Mouse (Mus musculus): ENCODE data around the gene Adgre5. TPM values are rescaled to one million over a fixed set of nuclear protein-coding genes. Genes with fewer than 3 reads are reported as not detected.

Adgre5 gene
- polyA plus RNA-seq, 1 experiment from 2014 or later: 78.2 TPM

GRCm38 (mm10) chr8:83700423-83701085, 40.6 kb downstream of the Adgre5 start:
- H3K27me3 ChIP-seq (ENCODE audit: control insufficient read depth, insufficient read depth, low read depth, low read length): no peaks in the 10 kb centered on the region
- no peak overlapping the region for H3K9ac ChIP-seq (ENCODE audit: low read length)
- 73% methylated on average over 9 of the region's 9 CpGs for whole genome bisulfite sequencing
- H3K4me1 ChIP-seq (replicated peaks; ENCODE audit: control insufficient read depth, insufficient read depth, low read length): peaks cover 19% of the 10 kb centered on the region
- no peaks in the 10 kb centered on the region; the same call in 1 of the 2 replicates for H3K9me3 ChIP-seq (ENCODE audit: control insufficient read depth, low read length)
- no peak overlapping the region for H3K4me3 ChIP-seq (ENCODE audit: low read length)
- H3K27ac ChIP-seq (ENCODE audit: low read length): no peak overlapping the region
- H3K4me2 ChIP-seq (ENCODE audit: low read depth, low read length): no peak overlapping the region
- no peaks in the 10 kb centered on the region for H3K36me3 ChIP-seq (ENCODE audit: control insufficient read depth, insufficient read depth, low read length)
- ATAC-seq (ENCODE audit: low read depth): no peak

GRCm38 (mm10) chr8:83699566-83699965, 41.6 kb downstream of the Adgre5 start:
- ATAC-seq (ENCODE audit: low read depth): no peak
- H3K4me1 ChIP-seq (replicated peaks; ENCODE audit: control insufficient read depth, insufficient read depth, low read length): peaks cover 19% of the 10 kb centered on the region
- peak overlapping the region; percentile 92 for H3K4me3 ChIP-seq (ENCODE audit: low read length)
- no peaks in the 10 kb centered on the region for H3K36me3 ChIP-seq (ENCODE audit: control insufficient read depth, insufficient read depth, low read length)
- peak overlapping the region; percentile 94 for H3K4me2 ChIP-seq (ENCODE audit: low read depth, low read length)
- H3K27ac ChIP-seq (ENCODE audit: low read length): peak overlapping the region; percentile 84
- peak overlapping the region; percentile 99 for H3K9ac ChIP-seq (ENCODE audit: low read length)
- no peaks in the 10 kb centered on the region; the same call in 1 of the 2 replicates for H3K9me3 ChIP-seq (ENCODE audit: control insufficient read depth, low read length)
- no peaks in the 10 kb centered on the region for H3K27me3 ChIP-seq (ENCODE audit: control insufficient read depth, insufficient read depth, low read depth, low read length)
- 17% methylated on average over 9 of the region's 9 CpGs for WGBS

- WGBS: under 1% methylated on average over 58 of the region's 85 CpGs
- no peaks in the 10 kb centered on the region for H3K36me3 ChIP-seq (ENCODE audit: control insufficient read depth, insufficient read depth, low read length)
These were observed 42.3 kb downstream of the Adgre5 start, which contains the start of gene Pkn1 for GRCm38 (mm10) chr8:83698661-83699453. Gene Pkn1, minus strand, starts transcription at chr8:83699179.

GRCm38 (mm10) chr8:83698291-83698660, 42.9 kb downstream of the Adgre5 start:
- ATAC-seq (ENCODE audit: low read depth): peak; percentile 12; the same call in 1 of the 2 replicates
- WGBS: 4% methylated on average over 15 of the region's 15 CpGs
- Histone ChIP-seq H3K27ac (ENCODE audit: low read length) (peak overlapping the region; percentile 84), H3K36me3 (ENCODE audit: control insufficient read depth, insufficient read depth, low read length) (no peaks in the 10 kb centered on the region), H3K4me1 (replicated peaks; ENCODE audit: control insufficient read depth, insufficient read depth, low read length) (peaks cover 19% of the 10 kb centered on the region), H3K9me3 (ENCODE audit: control insufficient read depth, low read length) (no peaks in the 10 kb centered on the region; the same call in 1 of the 2 replicates), H3K4me3 (ENCODE audit: low read length) (peak overlapping the region; percentile 92), H3K27me3 (ENCODE audit: control insufficient read depth, insufficient read depth, low read depth, low read length) (no peaks in the 10 kb centered on the region), H3K4me2 (ENCODE audit: low read depth, low read length) (peak overlapping the region; percentile 94), H3K9ac (ENCODE audit: low read length) (peak overlapping the region; percentile 99)

More at GRCm38 (mm10) chr8:83698661-83699453, 42.3 kb downstream of the Adgre5 start, which contains the start of gene Pkn1:
- Histone ChIP-seq H3K4me2 (ENCODE audit: low read depth, low read length) (peak within 1 kb of the TSS; percentile 94), H3K27ac (ENCODE audit: low read length) (peak within 1 kb of the TSS; percentile 84), H3K4me3 (ENCODE audit: low read length) (peak within 1 kb of the TSS; percentile 92), H3K27me3 (ENCODE audit: control insufficient read depth, insufficient read depth, low read depth, low read length) (no peaks in the 10 kb centered on the region), H3K9me3 (ENCODE audit: control insufficient read depth, low read length) (no peaks in the 10 kb centered on the region; the same call in 1 of the 2 replicates), H3K9ac (ENCODE audit: low read length) (peak within 1 kb of the TSS; percentile 99), H3K4me1 (replicated peaks; ENCODE audit: control insufficient read depth, insufficient read depth, low read length) (peaks cover 19% of the 10 kb centered on the region)
- ATAC-seq (ENCODE audit: low read depth): peak; percentile 96

- WGBS: 46% methylated on average over 19 of the region's 19 CpGs
- H3K4me2 ChIP-seq (ENCODE audit: low read depth, low read length): peak overlapping the region; percentile 94
- H3K9ac ChIP-seq (ENCODE audit: low read length): peak overlapping the region; percentile 99
- no peaks in the 10 kb centered on the region; the same call in 1 of the 2 replicates for H3K9me3 ChIP-seq (ENCODE audit: control insufficient read depth, low read length)
- H3K27me3 ChIP-seq (ENCODE audit: control insufficient read depth, insufficient read depth, low read depth, low read length): no peaks in the 10 kb centered on the region
- ATAC-seq (ENCODE audit: low read depth): no peak
- H3K27ac ChIP-seq (ENCODE audit: low read length): peak overlapping the region; percentile 84
- H3K4me3 ChIP-seq (ENCODE audit: low read length): peak overlapping the region; percentile 92
- no peaks in the 10 kb centered on the region for H3K36me3 ChIP-seq (ENCODE audit: control insufficient read depth, insufficient read depth, low read length)
- peaks cover 19% of the 10 kb centered on the region for H3K4me1 ChIP-seq (replicated peaks; ENCODE audit: control insufficient read depth, insufficient read depth, low read length)
These were observed 43.5 kb downstream of the Adgre5 start for GRCm38 (mm10) chr8:83697374-83698220.

- Histone ChIP-seq H3K27ac (ENCODE audit: low read length) (no peak overlapping the region; the same call in 1 of the 2 replicates), H3K4me2 (ENCODE audit: low read depth, low read length) (no peak overlapping the region), H3K36me3 (ENCODE audit: control insufficient read depth, insufficient read depth, low read length) (peaks cover 12% of the 10 kb centered on the region), H3K4me1 (replicated peaks; ENCODE audit: control insufficient read depth, insufficient read depth, low read length) (peaks cover 19% of the 10 kb centered on the region), H3K9ac (ENCODE audit: low read length) (no peak overlapping the region), H3K9me3 (ENCODE audit: control insufficient read depth, low read length) (no peaks in the 10 kb centered on the region), H3K4me3 (ENCODE audit: low read length) (no peak overlapping the region), H3K27me3 (ENCODE audit: control insufficient read depth, insufficient read depth, low read depth, low read length) (no peaks in the 10 kb centered on the region)
- 68% methylated on average over 10 of the region's 17 CpGs for WGBS
- ATAC-seq (ENCODE audit: low read depth): no peak
These were observed 45.6 kb downstream of the Adgre5 start for GRCm38 (mm10) chr8:83695351-83696106.

GRCm38 (mm10) chr8:83694369-83695160, 46.6 kb downstream of the Adgre5 start:
- no peak overlapping the region for H3K4me2 ChIP-seq (ENCODE audit: low read depth, low read length)
- H3K36me3 ChIP-seq (ENCODE audit: control insufficient read depth, insufficient read depth, low read length): peaks cover 12% of the 10 kb centered on the region
- 73% methylated on average over 11 of the region's 11 CpGs for WGBS
- H3K9ac ChIP-seq (ENCODE audit: low read length): no peak overlapping the region
- H3K9me3 ChIP-seq (ENCODE audit: control insufficient read depth, low read length): no peaks in the 10 kb centered on the region
- H3K27me3 ChIP-seq (ENCODE audit: control insufficient read depth, insufficient read depth, low read depth, low read length): no peaks in the 10 kb centered on the region
- peaks cover 16% of the 10 kb centered on the region for H3K4me1 ChIP-seq (replicated peaks; ENCODE audit: control insufficient read depth, insufficient read depth, low read length)
- no peak overlapping the region for H3K27ac ChIP-seq (ENCODE audit: low read length)
- no peak overlapping the region for H3K4me3 ChIP-seq (ENCODE audit: low read length)
- no peak for ATAC-seq (ENCODE audit: low read depth)
